Mouse (Mus musculus): ENCODE measurements around the gene Pde1a.
A peak's percentile ranks its signal among the peaks of the same experiment; 100 is the strongest.

The Pde1a gene

GRCm38 (mm10) chr2:79819543-79819942, 309.7 kb downstream of the Pde1a start:
- DNase-seq (ENCODE audit: low read depth, low spot score), result no peak

GRCm38 (mm10) chr2:79815708-79816484, 313.4 kb downstream of the Pde1a start:
- DNase-seq (ENCODE audit: low read depth, low spot score), result peak; percentile 18

- DNase-seq (ENCODE audit: low read depth, low spot score), result no peak
Measured at GRCm38 (mm10) chr2:79798627-79799026, 330.6 kb downstream of the Pde1a start.

GRCm38 (mm10) chr2:79797444-79797843, 331.8 kb downstream of the Pde1a start:
- DNase-seq (ENCODE audit: low read depth, low spot score), result no peak

GRCm38 (mm10) chr2:79793186-79793585, 336.1 kb downstream of the Pde1a start:
- DNase-seq (ENCODE audit: low read depth, low spot score), result no peak

- DNase-seq (ENCODE audit: low read depth, low spot score), result no peak
Measured at GRCm38 (mm10) chr2:79786467-79786866, 342.8 kb downstream of the Pde1a start.

GRCm38 (mm10) chr2:79785541-79786134, 343.6 kb downstream of the Pde1a start:
- DNase-seq (ENCODE audit: low read depth, low spot score), result no peak
